Mouse (Mus musculus) adrenal gland, adult 8-10 months (tissue): ENCODE results near the gene Rbp3. TPM values are rescaled to one million over a fixed set of nuclear protein-coding genes. Genes with fewer than 3 reads are reported as not detected.

Experiments used
- DNase-seq: peaks from one replicate; pipeline ENCODE4 v3.0.0; 2022
- total RNA-seq, 4 experiments: library from RNA; stranded (reverse); gene quantifications; 2 replicates each; pipeline ENCODE4 v1.2.4; 2022

Rbp3 gene
- not detected for total RNA-seq

- no peak for DNase-seq
These were observed at the start of gene Rbp3 for GRCm38 (mm10) chr14:33953761-33954160. Rbp3 (plus strand) TSS chr14:33954003.

- no peak for DNase-seq
These were observed 49.0 kb upstream of the Rbp3 start for GRCm38 (mm10) chr14:33904851-33905250.

- DNase-seq, result peak; percentile 33
These were observed 40.1 kb upstream of the Rbp3 start for GRCm38 (mm10) chr14:33913727-33914126.

- no peak for DNase-seq
These were observed 39.6 kb upstream of the Rbp3 start for GRCm38 (mm10) chr14:33914206-33914605.

DNA sequence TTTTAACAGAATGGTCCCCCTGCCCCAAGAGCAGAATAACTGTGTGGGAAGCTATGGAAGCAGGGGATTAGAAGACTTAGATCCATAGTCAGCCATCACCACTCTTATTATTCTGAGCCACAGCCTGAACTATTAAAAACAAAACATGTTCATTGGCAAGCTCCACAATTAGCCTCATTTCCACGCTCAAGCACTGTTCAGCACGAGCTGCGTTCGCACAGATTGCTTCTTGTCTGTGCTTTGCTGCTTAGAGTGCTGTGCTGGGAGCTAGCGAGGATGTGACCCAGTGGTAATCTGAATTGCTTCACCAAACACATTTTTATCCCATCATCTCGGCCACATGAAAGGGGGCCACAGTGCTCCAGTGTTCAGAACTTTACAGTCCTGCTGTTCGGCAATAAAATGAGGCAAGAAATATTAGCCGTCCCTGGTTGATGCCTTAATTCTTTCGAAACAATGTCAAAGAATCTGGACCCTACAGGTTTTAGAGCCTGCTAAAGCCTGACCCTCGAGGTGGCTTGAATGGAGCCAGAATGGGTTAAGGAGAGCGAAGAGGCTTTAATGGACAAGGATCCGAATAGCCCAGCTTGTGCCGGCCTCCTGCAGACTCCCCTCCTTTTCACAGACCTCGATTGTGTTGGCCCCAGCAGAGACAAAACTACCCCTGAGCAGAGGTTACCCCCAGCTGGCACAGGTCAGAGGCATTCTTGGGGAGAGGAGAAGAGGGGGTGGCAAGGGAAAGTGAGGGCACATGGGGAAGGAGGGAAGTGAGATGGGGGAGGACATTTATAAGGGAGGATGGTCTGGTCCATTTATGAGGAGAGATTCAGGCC is 32.9 kb upstream of the Rbp3 start:
- DNase-seq, result no peak

DNA sequence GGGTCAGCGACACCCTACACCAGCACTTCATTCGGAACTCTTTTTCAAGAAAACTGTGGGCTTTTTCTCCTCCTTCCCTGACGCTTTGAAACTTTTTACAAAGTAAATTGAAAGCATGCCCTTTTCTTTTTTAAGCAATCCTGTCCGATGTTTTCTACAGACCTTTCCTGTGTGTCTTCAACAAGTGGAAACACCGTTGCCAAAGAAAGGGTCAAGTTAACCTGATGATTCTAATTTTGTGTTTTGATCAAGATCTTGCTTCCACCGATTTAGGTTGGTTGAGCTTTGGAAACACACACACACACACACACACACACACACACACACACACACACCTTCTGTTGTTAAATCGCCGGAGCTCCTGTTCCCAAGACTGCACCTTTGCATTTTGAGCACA is 31.0 kb upstream of the Rbp3 start:
- DNase-seq, result no peak

DNA sequence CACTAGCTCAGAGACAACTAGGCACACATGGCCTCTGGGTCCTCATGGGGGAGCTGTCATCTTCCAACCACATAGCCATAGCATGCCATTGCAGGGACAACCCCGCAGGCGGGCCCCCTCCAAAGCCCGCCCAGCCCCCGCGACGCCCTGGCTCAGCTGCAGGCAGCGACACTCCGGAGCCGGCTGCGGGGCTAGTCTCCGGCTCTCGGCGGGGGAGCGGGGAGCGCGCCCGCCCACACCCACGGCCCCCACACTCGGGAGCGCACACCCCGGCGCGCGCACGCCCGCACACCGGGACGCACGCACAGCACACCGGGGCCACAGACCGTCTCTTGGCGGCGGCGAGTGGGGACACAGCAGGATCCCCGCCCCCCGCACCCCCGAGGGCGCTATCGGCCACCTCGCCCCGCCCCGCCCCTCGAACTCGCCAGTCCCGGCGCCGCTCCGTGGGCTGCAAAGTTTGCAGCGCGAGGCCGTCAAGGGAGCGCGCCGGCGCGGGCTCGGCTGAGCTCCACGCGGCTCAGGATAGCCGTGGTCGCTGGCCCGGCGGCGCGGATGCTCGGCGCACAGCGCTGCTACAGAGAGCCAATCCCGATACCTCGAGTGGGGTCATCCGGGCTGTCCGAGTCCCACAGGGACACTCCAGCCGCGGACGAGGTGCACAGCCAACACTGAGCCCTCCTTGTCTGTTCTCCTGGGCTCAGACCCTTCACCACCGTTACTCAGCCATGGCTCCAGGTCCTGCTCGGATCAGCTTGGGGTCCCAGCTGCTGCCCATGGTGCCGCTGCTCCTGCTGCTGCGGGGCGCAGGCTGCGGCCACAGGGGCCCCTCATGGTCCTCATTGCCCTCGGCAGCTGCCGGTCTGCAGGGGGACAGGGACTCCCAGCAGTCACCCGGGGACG is 30.4 kb upstream of the Rbp3 start, which contains the start of gene Gdf10:
Gene Gdf10, plus strand, starts transcription at position 420 of the 903 bp plus-strand sequence.
- DNase-seq, result no peak

- DNase-seq, result no peak
These were observed 21.9 kb upstream of the Rbp3 start for GRCm38 (mm10) chr14:33931853-33932252.

- peak; percentile 45 for DNase-seq
These were observed 20.7 kb upstream of the Rbp3 start for GRCm38 (mm10) chr14:33932935-33933703.

GRCm38 (mm10) chr14:33933778-33934317 is 20.0 kb upstream of the Rbp3 start:
- DNase-seq, result no peak

- peak; percentile 47 for DNase-seq
These were observed 14.7 kb upstream of the Rbp3 start for GRCm38 (mm10) chr14:33939117-33939516.

DNA sequence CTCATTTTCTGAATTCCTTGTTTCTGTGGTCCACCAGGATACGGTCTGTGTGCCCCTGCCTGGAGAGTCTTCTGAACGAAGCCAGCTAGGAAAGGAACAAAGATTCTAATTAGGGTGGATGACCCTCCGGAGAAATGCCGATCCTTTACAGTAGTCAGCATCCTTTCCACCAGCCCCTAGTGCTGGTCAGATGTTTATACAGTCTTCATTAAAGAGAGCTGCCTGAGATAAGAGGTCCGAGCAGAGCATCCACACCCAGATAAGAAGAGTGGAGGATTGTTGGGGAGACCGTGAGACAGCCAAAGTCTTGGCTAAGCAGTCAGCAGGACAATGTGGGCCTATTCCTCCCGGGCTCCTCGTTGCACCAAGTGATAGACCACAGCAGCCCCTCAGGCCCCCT is 13.1 kb upstream of the Rbp3 start, which contains the start of gene Gdf2:
Gene Gdf2, plus strand, starts transcription at position 301 of the 400 bp plus-strand sequence.
- DNase-seq, result no peak

DNA sequence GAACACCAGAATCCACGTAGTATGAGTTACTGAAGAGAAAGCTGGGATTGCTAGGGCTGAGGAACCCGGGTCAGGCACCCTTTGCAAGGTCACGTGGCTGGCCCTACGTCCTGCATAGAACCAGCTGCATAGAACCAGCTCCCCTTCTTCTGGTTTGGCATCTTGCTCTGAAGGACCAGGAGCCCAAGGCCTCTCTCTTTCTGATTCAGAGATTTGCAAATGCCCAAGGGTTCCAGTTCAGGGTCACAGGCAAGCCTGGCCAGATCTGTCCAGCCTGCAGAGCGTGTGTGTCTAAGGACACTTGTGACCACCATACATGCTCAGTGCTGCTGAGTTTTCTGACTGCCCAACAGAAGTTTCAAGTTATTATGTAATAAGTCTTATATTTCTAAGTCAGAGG is 11.6 kb upstream of the Rbp3 start:
- peak; percentile 79 for DNase-seq

- DNase-seq, result no peak
These were observed 7.7 kb upstream of the Rbp3 start for GRCm38 (mm10) chr14:33946125-33946524.

GRCm38 (mm10) chr14:33952233-33952981 is 1.4 kb upstream of the Rbp3 start:
- no peak for DNase-seq

GRCm38 (mm10) chr14:33956055-33956454 is 2.3 kb downstream of the Rbp3 start:
- no peak for DNase-seq

GRCm38 (mm10) chr14:33958186-33958585 is 4.4 kb downstream of the Rbp3 start:
- no peak for DNase-seq

DNA sequence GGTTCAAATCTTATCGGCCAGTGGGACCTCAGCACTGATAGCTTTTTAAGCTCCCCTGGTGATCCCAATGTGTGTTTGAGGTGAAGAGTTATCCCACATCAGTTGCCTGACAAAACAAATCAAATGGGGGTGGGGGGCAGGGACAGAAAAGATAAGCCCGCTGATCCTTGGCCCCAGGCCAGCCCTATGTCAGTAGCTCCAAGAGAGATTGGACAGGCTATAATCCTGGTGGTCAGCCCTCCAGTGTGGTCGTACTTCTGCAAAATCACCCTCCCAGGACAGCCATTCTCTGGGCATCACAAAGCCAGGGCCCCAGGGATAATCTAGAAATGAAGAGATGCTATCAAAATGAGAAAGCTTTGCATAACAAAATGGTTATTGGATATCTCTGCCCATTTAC is 5.0 kb downstream of the Rbp3 start:
- no peak for DNase-seq

GRCm38 (mm10) chr14:33959341-33959740 is 5.5 kb downstream of the Rbp3 start:
- DNase-seq, result no peak

DNA sequence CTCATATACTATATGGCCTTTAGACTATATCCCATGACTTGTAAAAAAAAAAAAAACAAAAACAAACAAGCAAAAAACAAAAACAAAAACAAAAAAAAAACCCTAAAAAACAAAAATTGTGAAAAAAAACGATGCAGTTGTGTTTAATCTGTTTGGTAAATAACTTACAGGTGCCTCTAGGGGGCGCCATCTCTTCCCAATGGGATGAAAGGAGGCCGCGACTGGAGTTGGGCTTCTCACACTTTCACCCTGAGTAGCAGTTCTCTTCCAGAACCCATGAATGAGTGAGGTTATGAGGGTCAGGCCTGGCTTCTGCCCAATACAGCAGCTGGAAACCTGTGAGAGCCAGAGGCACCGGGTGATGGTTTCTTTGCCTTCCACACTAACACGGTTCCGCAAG is 11.9 kb downstream of the Rbp3 start:
- DNase-seq, result no peak

GRCm38 (mm10) chr14:33972679-33973078 is 18.9 kb downstream of the Rbp3 start:
- no peak for DNase-seq
